Mouse (Mus musculus): Measurements from ENCODE around the gene Txndc11.
A peak's percentile ranks its signal among the peaks of the same experiment; 100 is the strongest.

Txndc11 gene

GRCm38 (mm10) chr16:11066029-11066832 is 68.2 kb downstream of the Txndc11 start, which contains the start of gene Litaf:
Gene Litaf (minus strand): TSS chr16:11066157.
- DNase-seq (ENCODE audit: low spot score in 2 of 2) = peak; percentile 95 to 97

GRCm38 (mm10) chr16:11065431-11065830 is 69.0 kb downstream of the Txndc11 start:
- no peak for DNase-seq (ENCODE audit: low spot score in 2 of 2)

GRCm38 (mm10) chr16:11064742-11065141 is 69.7 kb downstream of the Txndc11 start:
- DNase-seq (ENCODE audit: low spot score in 2 of 2) = no peak

GRCm38 (mm10) chr16:11064341-11064740 is 70.1 kb downstream of the Txndc11 start:
- no peak for DNase-seq (ENCODE audit: low spot score in 2 of 2)

- no peak for DNase-seq (ENCODE audit: low spot score in 2 of 2)
These were observed 71.4 kb downstream of the Txndc11 start for GRCm38 (mm10) chr16:11062794-11063721.

- no peak for DNase-seq (ENCODE audit: low spot score in 2 of 2)
These were observed 73.8 kb downstream of the Txndc11 start, which contains the start of gene Snn for GRCm38 (mm10) chr16:11060645-11061044. Gene Snn (plus strand): TSS chr16:11060945.

- DNase-seq (ENCODE audit: low spot score in 2 of 2) = no peak
These were observed 78.5 kb downstream of the Txndc11 start for GRCm38 (mm10) chr16:11055916-11056315.

- DNase-seq (ENCODE audit: low spot score in 2 of 2) = no peak
These were observed 79.6 kb downstream of the Txndc11 start for GRCm38 (mm10) chr16:11054871-11055270.

GRCm38 (mm10) chr16:11054409-11054808 is 80.0 kb downstream of the Txndc11 start:
- no peak for DNase-seq (ENCODE audit: low spot score in 2 of 2)

- DNase-seq (ENCODE audit: low spot score in 2 of 2) = no peak
These were observed 83.3 kb downstream of the Txndc11 start for GRCm38 (mm10) chr16:11051134-11051533.

- DNase-seq (ENCODE audit: low spot score in 2 of 2) = no peak
These were observed 84.2 kb downstream of the Txndc11 start for GRCm38 (mm10) chr16:11050226-11050625.

GRCm38 (mm10) chr16:11047130-11047529 is 87.3 kb downstream of the Txndc11 start:
- DNase-seq (ENCODE audit: low spot score in 2 of 2) = no peak

GRCm38 (mm10) chr16:11046437-11046836 is 88.0 kb downstream of the Txndc11 start:
- DNase-seq (ENCODE audit: low spot score in 2 of 2) = no peak

GRCm38 (mm10) chr16:11043239-11043638 is 91.2 kb downstream of the Txndc11 start:
- DNase-seq (ENCODE audit: low spot score in 2 of 2) = no peak

- DNase-seq (ENCODE audit: low spot score in 2 of 2) = no peak
These were observed 93.8 kb downstream of the Txndc11 start for GRCm38 (mm10) chr16:11040603-11041002.

GRCm38 (mm10) chr16:11035790-11036431 is 98.5 kb downstream of the Txndc11 start:
- DNase-seq (ENCODE audit: low spot score in 2 of 2) = peak; percentile 70 to 71

- DNase-seq (ENCODE audit: low spot score in 2 of 2) = no peak
These were observed 99.2 kb downstream of the Txndc11 start for GRCm38 (mm10) chr16:11035273-11035672.

- DNase-seq (ENCODE audit: low spot score in 2 of 2) = peak; percentile 70 to 85
These were observed 100.2 kb downstream of the Txndc11 start for GRCm38 (mm10) chr16:11034193-11034803.

GRCm38 (mm10) chr16:11031320-11031719 is 103.1 kb downstream of the Txndc11 start:
- DNase-seq (ENCODE audit: low spot score in 2 of 2) = peak in 1 of 2 experiments; percentile 29

GRCm38 (mm10) chr16:11030844-11031243 is 103.6 kb downstream of the Txndc11 start:
- DNase-seq (ENCODE audit: low spot score in 2 of 2) = no peak

GRCm38 (mm10) chr16:11028206-11028605 is 106.2 kb downstream of the Txndc11 start:
- no peak for DNase-seq (ENCODE audit: low spot score in 2 of 2)

Measured in frontal cortex, postnatal 36 days (tissue).